Mouse (Mus musculus) intestine, embryonic 14.5 days (tissue): Measurements from ENCODE around the gene Slc13a5. TPM values are rescaled to one million over a fixed set of nuclear protein-coding genes. Genes with fewer than 3 reads are reported as not detected.

ENCODE experiments used
- ATAC-seq: fragments of 200-750 bp; cut with Nextera tagmentation; replicated peaks from 2 replicates; pipeline ENCODE4 v1.8.0; 2017; ENCODE audit warnings: low read depth, moderate number of reproducible peaks, moderate TSS enrichment, moderate library complexity; ENCODE audit not compliant: low FRiP score, low TSS enrichment
- DNase-seq: peaks from one replicate; pipeline ENCODE4 v3.0.0-alpha.2; 2018; ENCODE audit warnings: low spot score
- H3K27ac ChIP-seq: fragments of 300-500 bp; sonication (generic); 2 replicates; pipeline ENCODE4 v1.5.1; 2014; ENCODE audit warnings: low read depth, mild to moderate bottlenecking, control low read depth
- H3K27me3 ChIP-seq: fragments of 300-500 bp; sonication (generic); replicated peaks from 2 replicates; pipeline ENCODE4 v1.6.1; 2014; ENCODE audit warnings: low read length, control low read depth; ENCODE audit not compliant: control insufficient read depth, insufficient read depth
- H3K36me3 ChIP-seq: fragments of 300-500 bp; sonication (generic); 2 replicates; pipeline ENCODE4 v1.6.1; 2014; ENCODE audit warnings: low read length, control low read depth; ENCODE audit not compliant: control insufficient read depth, insufficient read depth
- H3K4me1 ChIP-seq: fragments of 300-500 bp; sonication (generic); replicated peaks from 2 replicates; pipeline ENCODE4 v1.6.1; 2014; ENCODE audit warnings: low read length, control low read depth, mixed read lengths; ENCODE audit not compliant: control insufficient read depth, insufficient read depth
- H3K4me2 ChIP-seq: fragments of 300-500 bp; sonication (generic); 2 replicates; pipeline ENCODE4 v1.6.1; 2014; ENCODE audit warnings: low read length
- H3K4me3 ChIP-seq: fragments of 300-500 bp; sonication (generic); 2 replicates; pipeline ENCODE4 v1.5.1; 2014; ENCODE audit warnings: low read depth, low read length, control low read depth, mixed read lengths
- H3K9ac ChIP-seq: fragments of 300-500 bp; sonication (generic); 2 replicates; pipeline ENCODE4 v1.6.1; 2014; ENCODE audit warnings: mild to moderate bottlenecking, low read length
- H3K9me3 ChIP-seq: fragments of 300-500 bp; sonication (generic); 2 replicates; pipeline ENCODE4 v1.6.1; 2016; ENCODE audit warnings: low read length, control low read depth; ENCODE audit not compliant: control insufficient read depth
- WGBS: fragments of 180-500 bp; shearing (Covaris S2); extraction: QIAGEN DNeasy Blood & Tissue Kit; methylation state at CpG from one replicate; pipeline ENCODE4 v1.1.7; 2014; 5-methylcytosine and 5-hydroxymethylcytosine counted together
- polyA plus RNA-seq: library from polyadenylated mRNA; unstranded; fragments of >200 nt; fragmentation: Nextera tagmentation; extraction: Ambion mirVana; gene quantifications from 2 replicates; pipeline ENCODE4 v1.2.1, GENCODE M21; 2014

Slc13a5 gene
- polyA plus RNA-seq, 1 experiment from 2014 or later, result 0.24 TPM

DNA sequence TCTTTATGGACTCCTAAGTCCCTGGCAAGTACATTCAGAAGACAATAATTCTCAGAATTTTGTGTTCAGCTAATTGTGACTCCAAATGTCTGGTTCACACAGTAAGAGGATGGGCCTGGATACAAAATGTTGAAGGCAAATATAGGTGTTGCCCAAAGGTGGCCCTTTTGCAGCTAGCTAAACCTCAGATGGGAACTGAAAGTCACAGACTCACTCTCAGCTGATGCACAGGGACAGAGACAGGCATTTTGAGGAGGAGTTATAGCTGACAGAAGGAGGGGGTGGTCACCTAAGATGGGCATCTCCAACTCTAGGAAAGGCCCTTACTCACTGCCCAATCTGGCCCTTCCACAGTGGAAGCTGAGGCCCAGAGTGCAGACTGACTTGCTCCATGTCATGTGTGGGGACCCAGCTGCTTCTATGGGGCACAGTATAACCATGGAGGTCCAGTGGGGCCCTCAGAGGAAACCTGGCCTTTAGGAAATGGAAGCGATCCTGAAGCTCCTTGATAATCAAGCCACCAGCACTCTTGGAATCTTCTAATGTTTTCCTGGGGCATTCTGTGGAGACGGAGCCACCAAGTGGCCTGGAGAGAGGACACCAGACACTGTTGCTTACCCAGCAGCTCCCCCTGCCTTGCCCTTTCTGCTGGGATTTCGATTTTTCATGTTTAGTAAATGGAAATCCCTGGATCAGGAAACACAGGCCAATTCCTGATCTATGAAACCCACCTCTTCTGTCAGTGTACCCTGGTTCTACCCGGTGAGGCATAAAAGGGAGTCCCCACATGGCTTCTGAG lies 26.8 kb downstream of the Slc13a5 start:
- H3K4me2 ChIP-seq, result no peak overlapping the region
- no peak for ATAC-seq
- H3K36me3 ChIP-seq, result no peaks in the 10 kb centered on the region
- no peak for DNase-seq
- no peak overlapping the region for H3K27ac ChIP-seq
- H3K4me1 ChIP-seq, result no peaks in the 10 kb centered on the region
- WGBS, result 63% methylated on average over 4 of the region's 4 CpGs
- no peak overlapping the region for H3K9ac ChIP-seq
- H3K9me3 ChIP-seq, result no peaks in the 10 kb centered on the region
- no peaks in the 10 kb centered on the region for H3K27me3 ChIP-seq
- no peak overlapping the region for H3K4me3 ChIP-seq

DNA sequence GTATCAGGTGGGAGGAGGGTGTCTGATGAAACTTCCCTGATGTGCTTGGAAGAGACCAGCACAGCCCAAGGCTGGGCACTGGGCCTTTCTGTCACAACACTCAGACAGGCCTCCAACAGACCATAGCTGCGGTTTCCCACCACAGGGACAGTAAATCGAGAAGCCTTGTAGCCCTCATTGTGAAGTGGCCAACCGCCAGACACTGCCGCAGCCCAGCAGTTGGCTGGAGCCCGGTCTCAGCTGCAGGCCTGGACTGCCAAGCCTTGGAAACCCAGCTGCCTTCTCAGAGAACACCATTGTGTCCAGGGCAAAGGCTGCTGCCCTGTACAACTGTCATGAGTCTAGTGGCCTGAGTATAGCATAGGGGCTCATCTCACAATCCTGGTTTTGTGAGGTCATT lies 33.0 kb downstream of the Slc13a5 start:
- no peak overlapping the region for H3K4me3 ChIP-seq
- WGBS, result 61% methylated on average over 5 of the region's 5 CpGs
- no peak for DNase-seq
- ATAC-seq, result no peak
- no peak overlapping the region for H3K27ac ChIP-seq
- H3K9me3 ChIP-seq, result no peaks in the 10 kb centered on the region
- no peaks in the 10 kb centered on the region for H3K27me3 ChIP-seq
- H3K9ac ChIP-seq, result no peak overlapping the region
- no peaks in the 10 kb centered on the region for H3K36me3 ChIP-seq
- H3K4me2 ChIP-seq, result no peak overlapping the region
- H3K4me1 ChIP-seq, result no peaks in the 10 kb centered on the region

DNA sequence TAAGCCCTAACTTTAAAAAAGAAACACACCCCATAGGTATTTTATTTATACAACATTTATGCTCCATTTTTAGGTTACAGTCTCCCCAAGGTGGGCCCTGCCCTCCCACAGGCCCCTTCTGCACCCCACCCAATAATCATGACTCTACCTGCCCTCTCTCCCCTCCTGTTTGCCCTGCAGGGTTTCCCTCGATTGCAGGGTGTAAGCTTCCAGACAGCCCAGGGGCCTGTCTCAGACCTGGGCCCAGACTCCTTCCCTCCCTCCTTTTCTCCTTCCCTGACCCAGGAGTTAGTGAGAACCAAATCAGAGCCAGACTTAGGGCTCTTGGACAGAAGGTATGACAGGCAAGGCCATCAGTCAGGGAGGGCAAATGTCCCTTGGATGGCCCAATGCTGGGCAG lies 34.0 kb downstream of the Slc13a5 start:
- Histone ChIP-seq H3K9ac (no peak overlapping the region), H3K9me3 (no peaks in the 10 kb centered on the region), H3K27ac (no peak overlapping the region), H3K4me2 (no peak overlapping the region), H3K27me3 (no peaks in the 10 kb centered on the region), H3K36me3 (no peaks in the 10 kb centered on the region), H3K4me1 (no peaks in the 10 kb centered on the region), H3K4me3 (no peak overlapping the region)
- no peak for DNase-seq
- ATAC-seq, result no peak
- WGBS, result 70% methylated on average over 1 of the region's 1 CpGs

DNA sequence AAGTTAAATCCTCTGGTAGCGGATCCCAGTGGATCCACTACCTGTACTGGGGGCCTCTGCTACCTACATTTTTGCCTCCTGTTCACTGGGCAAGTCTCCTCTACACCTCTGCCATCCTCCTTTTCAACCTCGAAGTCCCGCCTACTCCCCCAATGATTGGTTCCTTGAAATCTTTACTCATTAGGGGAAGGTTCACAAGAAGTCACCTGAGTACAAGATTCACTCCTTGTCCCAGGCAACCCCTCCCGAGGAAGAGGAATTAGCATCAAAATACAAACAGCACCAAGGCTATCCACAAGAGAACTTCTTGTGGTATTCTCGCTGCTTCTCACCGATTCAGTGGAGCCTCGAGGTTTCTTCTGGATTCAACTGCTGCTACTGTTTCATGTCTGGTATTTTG lies 35.0 kb downstream of the Slc13a5 start:
- DNase-seq, result no peak
- Histone ChIP-seq H3K36me3 (no peaks in the 10 kb centered on the region), H3K4me1 (no peaks in the 10 kb centered on the region), H3K27me3 (no peaks in the 10 kb centered on the region), H3K27ac (no peak overlapping the region), H3K4me3 (no peak overlapping the region), H3K4me2 (no peak overlapping the region), H3K9me3 (no peaks in the 10 kb centered on the region), H3K9ac (no peak overlapping the region)
- no peak for ATAC-seq
- 87% methylated on average over 7 of the region's 7 CpGs for WGBS

DNA sequence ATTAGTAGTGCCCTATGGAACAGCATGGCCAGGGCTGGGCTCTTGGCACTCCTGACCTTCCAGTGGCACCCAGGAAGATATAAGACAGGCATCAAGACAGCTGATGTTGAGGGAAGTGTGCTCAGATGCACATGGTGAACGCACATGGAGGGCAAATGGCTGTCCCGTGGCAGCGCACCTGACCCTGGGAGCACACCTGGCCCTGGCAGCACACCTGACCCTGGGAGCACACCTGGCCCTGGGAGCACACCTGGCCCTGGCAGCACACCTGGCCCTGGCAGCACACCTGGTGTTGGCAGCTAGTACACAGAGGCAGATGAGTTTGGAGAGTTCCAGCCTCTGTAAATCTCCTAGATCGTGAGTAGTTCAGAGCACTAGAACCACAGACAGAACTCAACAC lies 38.5 kb downstream of the Slc13a5 start:
- no peaks in the 10 kb centered on the region for H3K4me1 ChIP-seq
- 87% methylated on average over 4 of the region's 4 CpGs for WGBS
- no peak overlapping the region for H3K4me2 ChIP-seq
- no peaks in the 10 kb centered on the region for H3K9me3 ChIP-seq
- DNase-seq (no peak), ATAC-seq (no peak)
- no peak overlapping the region for H3K9ac ChIP-seq
- no peaks in the 10 kb centered on the region for H3K27me3 ChIP-seq
- H3K36me3 ChIP-seq, result no peaks in the 10 kb centered on the region
- no peak overlapping the region for H3K4me3 ChIP-seq
- H3K27ac ChIP-seq, result no peak overlapping the region

DNA sequence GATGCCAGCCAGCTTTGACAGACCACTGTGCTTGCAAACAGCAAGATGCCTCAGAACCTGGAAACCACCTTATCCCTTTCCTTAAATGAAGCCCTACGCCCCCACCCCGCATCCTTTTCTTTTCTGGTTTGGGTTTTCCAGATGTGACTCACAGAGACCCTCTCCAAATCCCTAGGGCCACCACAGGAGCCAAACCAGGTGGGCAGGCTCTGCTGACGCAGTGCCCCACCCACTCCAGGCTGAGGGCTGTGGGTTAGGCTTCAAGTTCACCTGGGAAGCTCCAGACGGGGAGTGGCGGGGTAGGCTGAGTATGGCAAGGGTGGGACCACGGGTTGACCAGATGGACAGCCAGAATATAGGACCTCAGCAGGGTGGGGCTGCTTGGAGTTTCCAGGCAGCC lies 40.1 kb downstream of the Slc13a5 start:
- Histone ChIP-seq H3K9me3 (no peaks in the 10 kb centered on the region), H3K27me3 (no peaks in the 10 kb centered on the region), H3K4me2 (no peak overlapping the region), H3K36me3 (no peaks in the 10 kb centered on the region), H3K4me1 (no peaks in the 10 kb centered on the region), H3K4me3 (no peak overlapping the region), H3K9ac (no peak overlapping the region), H3K27ac (no peak overlapping the region)
- 85% methylated on average over 6 of the region's 6 CpGs for WGBS
- no peak for ATAC-seq
- DNase-seq, result no peak

DNA sequence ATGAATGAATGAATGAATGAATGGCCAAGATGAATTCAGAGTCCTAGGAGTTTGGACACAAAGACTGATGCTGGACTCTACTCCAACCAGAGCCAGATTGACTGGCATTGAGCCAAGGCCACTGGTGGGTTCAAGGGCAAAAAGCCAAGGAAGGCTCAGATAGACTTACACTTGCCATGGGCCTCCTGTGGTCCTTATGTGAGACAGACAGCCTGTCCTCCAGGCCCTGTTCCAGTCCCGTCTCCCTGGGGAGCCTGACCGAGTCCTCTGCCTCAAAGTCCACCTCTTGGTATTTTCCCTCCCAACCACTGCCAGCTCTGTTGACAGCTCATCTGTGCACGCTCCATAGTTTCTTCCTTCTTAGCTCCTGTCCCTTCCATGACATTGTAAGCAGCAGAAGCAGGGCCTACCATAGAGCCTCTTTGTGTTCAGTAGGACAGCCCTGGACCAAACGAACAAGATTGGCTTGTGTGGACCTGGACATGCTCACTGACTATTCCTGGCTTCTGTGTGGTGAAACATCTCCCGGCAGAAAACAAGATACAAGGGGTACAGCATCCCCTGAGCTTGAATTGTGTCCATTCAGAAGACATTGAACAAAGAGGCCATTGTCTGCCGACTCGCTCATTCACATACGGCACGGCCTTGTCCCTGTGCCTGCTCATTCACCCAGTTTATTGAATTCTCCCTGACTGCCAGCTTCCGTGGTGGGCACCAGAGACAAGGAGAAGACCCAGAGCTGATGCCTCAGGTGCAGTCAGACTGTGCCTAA lies 40.8 kb downstream of the Slc13a5 start:
- Histone ChIP-seq H3K9ac (no peak overlapping the region), H3K4me1 (no peaks in the 10 kb centered on the region), H3K4me3 (no peak overlapping the region), H3K9me3 (no peaks in the 10 kb centered on the region), H3K4me2 (no peak overlapping the region), H3K36me3 (no peaks in the 10 kb centered on the region), H3K27me3 (no peaks in the 10 kb centered on the region), H3K27ac (peak overlapping the region; percentile 20; the same call in 1 of the 2 replicates)
- WGBS, result 71% methylated on average over 10 of the region's 10 CpGs
- ATAC-seq (no peak), DNase-seq (peak; percentile 50)

DNA sequence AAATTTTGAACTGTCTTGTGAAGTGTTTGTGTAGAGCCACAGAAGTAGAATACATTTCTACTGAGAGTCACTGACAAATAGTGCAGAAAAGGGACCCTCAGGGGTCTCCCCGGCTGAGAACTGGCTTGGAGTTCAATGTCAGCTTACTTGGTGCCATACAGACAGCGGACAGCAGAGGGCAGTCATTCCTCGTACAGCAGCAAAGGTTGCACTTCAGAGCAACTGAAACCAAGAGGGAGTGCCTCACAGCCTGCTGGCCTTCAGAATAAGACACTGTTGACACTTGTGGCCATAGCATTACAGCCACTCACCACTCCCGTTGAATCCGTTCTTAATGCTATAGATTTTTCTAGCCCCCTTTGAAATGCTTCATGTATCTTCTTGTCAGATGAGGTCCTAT lies 42.2 kb downstream of the Slc13a5 start:
- no peak overlapping the region for H3K4me3 ChIP-seq
- H3K9ac ChIP-seq, result no peak overlapping the region
- no peaks in the 10 kb centered on the region for H3K9me3 ChIP-seq
- H3K4me1 ChIP-seq, result no peaks in the 10 kb centered on the region
- no peaks in the 10 kb centered on the region for H3K36me3 ChIP-seq
- H3K27ac ChIP-seq, result no peak overlapping the region
- H3K4me2 ChIP-seq, result no peak overlapping the region
- ATAC-seq (no peak; the same call in 1 of the 2 replicates), DNase-seq (peak; percentile 87)
- WGBS, result 7% methylated on average over 5 of the region's 5 CpGs
- no peaks in the 10 kb centered on the region for H3K27me3 ChIP-seq
